In genomic region chr14:78289912-78290523, GRCm38 (mm10) we compare ENCODE assay signal across 18 mouse cellular contexts. TPM values are rescaled to one million over a fixed set of nuclear protein-coding genes. Genes with fewer than 3 reads are reported as not detected.
"Had no signal": no experiment of that assay in that cellular context is flagged by ENCODE, and none has a peak within 500 bp of the region (broad histone marks: within the 10 kb centered on the region; RNA-seq: fewer than 3 reads in every experiment).

No protein-coding gene starts in this region.

- H3K4me3 ChIP-seq: layer of hippocampus, adult 2 months; liver, embryonic 13.5 days; stomach, embryonic 15.5 days had no signal

- H3K27ac ChIP-seq: kidney, postnatal 0 days; layer of hippocampus, adult 2 months; liver, embryonic 13.5 days; stomach, embryonic 15.5 days had no signal

- DNase-seq: kidney, adult 2 months; kidney, postnatal 25 days; layer of hippocampus, adult 9-11 months; liver, embryonic 13.5 days; lung, adult 2 months; lung, postnatal 14 days; lung, postnatal 4 days; midbrain, embryonic 14.5 days; right cerebral cortex, postnatal 4 days; thymus, postnatal 36 days had no signal

RNA-seq across cellular contexts. Expression of gene Tnfsf11, which starts 17.8 kb away (rescaled TPM):
- total RNA-seq: layer of hippocampus, adult 2 months; layer of hippocampus, postnatal 25 days; left cerebral cortex, adult 18-20 months; left cerebral cortex, postnatal 36 days; megakaryocyte progenitor cell, adult 5-6 weeks; megakaryocyte-erythroid progenitor cell, adult 5-6 weeks had no signal
